Mouse (Mus musculus): Measurements from ENCODE around the gene Nt5c2. TPM values are rescaled to one million over a fixed set of nuclear protein-coding genes. Genes with fewer than 3 reads are reported as not detected.

Gene Nt5c2
- total and polyA plus RNA-seq, 3 experiments, result 17.0 to 158 (median 148) TPM

- H3K4me3 ChIP-seq (ENCODE audit: low read depth, low read length), result no peak overlapping the region; the same call in 1 of the 2 replicates
- H3K9me3 ChIP-seq (replicated peaks), result no peaks in the 10 kb centered on the region
- no peaks in the 10 kb centered on the region for H3K27me3 ChIP-seq (ENCODE audit: insufficient read depth, low read length)
- TF ChIP-seq TAL1 (conservative IDR thresholded peaks at IDR 0.05; ENCODE audit: low read depth, low read length) (no peak), GATA1 (IDR thresholded peaks at IDR 0.05; ENCODE audit: borderline replicate concordance, low read length) (no peak), GATA2 (IDR thresholded peaks at IDR 0.05; ENCODE audit: borderline replicate concordance, low read depth, low read length) (no peak), POLR2AphosphoS5 (IDR thresholded peaks at IDR 0.05; ENCODE audit: insufficient replicate concordance, low read depth, low read length) (no peak), CTCF (IDR thresholded peaks at IDR 0.05; ENCODE audit: low read depth, low read length) (no peak)
- DNase-seq (ENCODE audit: low spot score) (peak; percentile 46), ATAC-seq (ENCODE audit: extremely low read depth, insufficient number of reproducible peaks, low FRiP score, poor library complexity, severe bottlenecking) (no peak)
- peaks cover 72% of the 10 kb centered on the region for H3K36me3 ChIP-seq (replicated peaks)
- peaks cover 89% of the 10 kb centered on the region for H3K4me1 ChIP-seq (ENCODE audit: insufficient read depth, low read depth, low read length)
These were observed 150.9 kb downstream of the Nt5c2 start for GRCm38 (mm10) chr19:46864079-46864478.

GRCm38 (mm10) chr19:46863236-46863927 lies 151.6 kb downstream of the Nt5c2 start:
- DNase-seq (ENCODE audit: low spot score), result peak; percentile 66
- H3K4me1 ChIP-seq (ENCODE audit: insufficient read depth, low read depth, low read length), result peaks cover 89% of the 10 kb centered on the region
- no peak; the same call in 1 of the 2 replicates for TF ChIP-seq TAL1 (conservative IDR thresholded peaks at IDR 0.05; ENCODE audit: low read depth, low read length)
- no peak for TF ChIP-seq GATA1 (IDR thresholded peaks at IDR 0.05; ENCODE audit: borderline replicate concordance, low read length)
- no peak for TF ChIP-seq POLR2AphosphoS5 (IDR thresholded peaks at IDR 0.05; ENCODE audit: insufficient replicate concordance, low read depth, low read length)
- no peak for TF ChIP-seq GATA2 (IDR thresholded peaks at IDR 0.05; ENCODE audit: borderline replicate concordance, low read depth, low read length)

GRCm38 (mm10) chr19:46862556-46862955 lies 152.4 kb downstream of the Nt5c2 start:
- H3K9me3 ChIP-seq (replicated peaks), result no peaks in the 10 kb centered on the region
- peaks cover 71% of the 10 kb centered on the region for H3K36me3 ChIP-seq (replicated peaks)
- ATAC-seq (ENCODE audit: extremely low read depth, insufficient number of reproducible peaks, low FRiP score, poor library complexity, severe bottlenecking), result no peak
- H3K4me1 ChIP-seq (ENCODE audit: insufficient read depth, low read depth, low read length), result peaks cover 90% of the 10 kb centered on the region
- H3K27me3 ChIP-seq (ENCODE audit: insufficient read depth, low read length), result no peaks in the 10 kb centered on the region
- no peak for TF ChIP-seq CTCF (IDR thresholded peaks at IDR 0.05; ENCODE audit: low read depth, low read length)
- no peak for TF ChIP-seq TAL1 (conservative IDR thresholded peaks at IDR 0.05; ENCODE audit: low read depth, low read length)
- TF ChIP-seq GATA2 (IDR thresholded peaks at IDR 0.05; ENCODE audit: borderline replicate concordance, low read depth, low read length), result no peak
- no peak for TF ChIP-seq POLR2AphosphoS5 (IDR thresholded peaks at IDR 0.05; ENCODE audit: insufficient replicate concordance, low read depth, low read length)
- TF ChIP-seq GATA1 (IDR thresholded peaks at IDR 0.05; ENCODE audit: borderline replicate concordance, low read length), result no peak
- H3K4me3 ChIP-seq (ENCODE audit: low read depth, low read length), result peak overlapping the region; percentile 48; the same call in 1 of the 2 replicates
- DNase-seq (ENCODE audit: low spot score), result no peak

More at GRCm38 (mm10) chr19:46863236-46863927, 151.6 kb downstream of the Nt5c2 start:
- H3K36me3 ChIP-seq (replicated peaks), result peaks cover 72% of the 10 kb centered on the region
- peak overlapping the region; percentile 63; the same call in 1 of the 2 replicates for H3K4me3 ChIP-seq (ENCODE audit: low read depth, low read length)
- peak; percentile 64 for ATAC-seq (ENCODE audit: extremely low read depth, insufficient number of reproducible peaks, low FRiP score, poor library complexity, severe bottlenecking)
- no peaks in the 10 kb centered on the region for H3K27me3 ChIP-seq (ENCODE audit: insufficient read depth, low read length)
- H3K9me3 ChIP-seq (replicated peaks), result no peaks in the 10 kb centered on the region

GRCm38 (mm10) chr19:46858200-46858599 lies 156.8 kb downstream of the Nt5c2 start:
- peaks cover 84% of the 10 kb centered on the region for H3K36me3 ChIP-seq (replicated peaks)
- no peaks in the 10 kb centered on the region for H3K27me3 ChIP-seq (ENCODE audit: insufficient read depth, low read length)
- H3K4me3 ChIP-seq (ENCODE audit: low read depth, low read length), result no peak overlapping the region
- no peaks in the 10 kb centered on the region for H3K9me3 ChIP-seq (replicated peaks)
- no peak for ATAC-seq (ENCODE audit: extremely low read depth, insufficient number of reproducible peaks, low FRiP score, poor library complexity, severe bottlenecking)
- no peak for TF ChIP-seq POLR2AphosphoS5 (IDR thresholded peaks at IDR 0.05; ENCODE audit: insufficient replicate concordance, low read depth, low read length)
- H3K4me1 ChIP-seq (ENCODE audit: insufficient read depth, low read depth, low read length), result peaks cover 89% of the 10 kb centered on the region
- DNase-seq (ENCODE audit: low spot score), result no peak

GRCm38 (mm10) chr19:46857277-46857989 lies 157.5 kb downstream of the Nt5c2 start:
- H3K36me3 ChIP-seq (replicated peaks), result peaks cover 86% of the 10 kb centered on the region
- H3K27me3 ChIP-seq (ENCODE audit: insufficient read depth, low read length), result no peaks in the 10 kb centered on the region
- H3K4me3 ChIP-seq (ENCODE audit: low read depth, low read length), result peak overlapping the region; percentile 52; the same call in 1 of the 2 replicates
- no peaks in the 10 kb centered on the region for H3K9me3 ChIP-seq (replicated peaks)
- TF ChIP-seq TAL1 (conservative IDR thresholded peaks at IDR 0.05; ENCODE audit: low read depth, low read length) (no peak), GATA2 (IDR thresholded peaks at IDR 0.05; ENCODE audit: borderline replicate concordance, low read depth, low read length) (no peak), CTCF (IDR thresholded peaks at IDR 0.05; ENCODE audit: low read depth, low read length) (no peak), POLR2AphosphoS5 (IDR thresholded peaks at IDR 0.05; ENCODE audit: insufficient replicate concordance, low read depth, low read length) (no peak), GATA1 (IDR thresholded peaks at IDR 0.05; ENCODE audit: borderline replicate concordance, low read length) (no peak)
- DNase-seq (ENCODE audit: low spot score), result no peak
- peaks cover 89% of the 10 kb centered on the region for H3K4me1 ChIP-seq (ENCODE audit: insufficient read depth, low read depth, low read length)
- no peak for ATAC-seq (ENCODE audit: extremely low read depth, insufficient number of reproducible peaks, low FRiP score, poor library complexity, severe bottlenecking)

GRCm38 (mm10) chr19:46856780-46857179 lies 158.2 kb downstream of the Nt5c2 start:
- Histone ChIP-seq H3K9me3 (replicated peaks) (no peaks in the 10 kb centered on the region), H3K36me3 (replicated peaks) (peaks cover 85% of the 10 kb centered on the region), H3K4me1 (ENCODE audit: insufficient read depth, low read depth, low read length) (peaks cover 86% of the 10 kb centered on the region), H3K27me3 (ENCODE audit: insufficient read depth, low read length) (no peaks in the 10 kb centered on the region), H3K4me3 (ENCODE audit: low read depth, low read length) (peak overlapping the region; percentile 52; the same call in 1 of the 2 replicates)
- TF ChIP-seq CTCF (IDR thresholded peaks at IDR 0.05; ENCODE audit: low read depth, low read length), result no peak
- TF ChIP-seq GATA2 (IDR thresholded peaks at IDR 0.05; ENCODE audit: borderline replicate concordance, low read depth, low read length), result peak; percentile 84; the same call in 1 of the 2 replicates
- no peak for ATAC-seq (ENCODE audit: extremely low read depth, insufficient number of reproducible peaks, low FRiP score, poor library complexity, severe bottlenecking)
- no peak for DNase-seq (ENCODE audit: low spot score)
